Mouse (Mus musculus) limb, embryonic 13.5 days (tissue): Measurements from ENCODE around the gene Gtf3a. TPM values are rescaled to one million over a fixed set of nuclear protein-coding genes. Genes with fewer than 3 reads are reported as not detected.

Source experiments
- ATAC-seq: fragments of 200-750 bp; cut with Nextera tagmentation; 2 replicates; pipeline ENCODE4 v1.8.0; 2017; ENCODE audit warnings: low read depth, moderate number of reproducible peaks, moderate TSS enrichment; ENCODE audit not compliant: low FRiP score
- H3K27ac ChIP-seq: fragments of 300-500 bp; sonication (generic); 2 replicates; pipeline ENCODE4 v1.5.1; 2015; ENCODE audit warnings: inconsistent platforms, mild to moderate bottlenecking, moderate library complexity
- H3K27me3 ChIP-seq: fragments of 300-500 bp; sonication (generic); 2 replicates; pipeline ENCODE4 v1.6.1; 2015; ENCODE audit warnings: mild to moderate bottlenecking, inconsistent platforms
- H3K36me3 ChIP-seq: fragments of 300-500 bp; sonication (generic); 2 replicates; pipeline ENCODE4 v1.6.1; 2015; ENCODE audit warnings: inconsistent platforms, mild to moderate bottlenecking, moderate library complexity
- H3K4me1 ChIP-seq: fragments of 300-500 bp; sonication (generic); 2 replicates; pipeline ENCODE4 v1.6.1; 2015; ENCODE audit warnings: inconsistent platforms
- H3K4me2 ChIP-seq: fragments of 300-500 bp; sonication (generic); replicated peaks from 2 replicates; pipeline ENCODE4 v1.6.1; 2015; ENCODE audit warnings: inconsistent platforms, mild to moderate bottlenecking, moderate library complexity
- H3K4me3 ChIP-seq: fragments of 300-500 bp; sonication (generic); 2 replicates; pipeline ENCODE4 v1.5.1; 2015; ENCODE audit warnings: moderate library complexity, mild to moderate bottlenecking, inconsistent platforms
- H3K9ac ChIP-seq: fragments of 300-500 bp; sonication (generic); 2 replicates; pipeline ENCODE4 v1.6.1; 2015; ENCODE audit warnings: mild to moderate bottlenecking, inconsistent platforms
- H3K9me3 ChIP-seq: fragments of 300-500 bp; sonication (generic); 2 replicates; pipeline ENCODE4 v1.6.1; 2016; ENCODE audit warnings: inconsistent platforms
- WGBS: fragments of 180-500 bp; shearing (Covaris S2); methylation state at CpG from one replicate; pipeline ENCODE4 v1.1.7; 2015; 5-methylcytosine and 5-hydroxymethylcytosine counted together
- polyA plus RNA-seq: library from polyadenylated mRNA; unstranded; fragments of >200 nt; fragmentation: Nextera tagmentation; extraction: Ambion mirVana; gene quantifications from 2 replicates; pipeline ENCODE4 v1.2.1, GENCODE M21; 2015

Gene Gtf3a
- polyA plus RNA-seq, 1 experiment from 2014 or later, result 105 TPM

DNA sequence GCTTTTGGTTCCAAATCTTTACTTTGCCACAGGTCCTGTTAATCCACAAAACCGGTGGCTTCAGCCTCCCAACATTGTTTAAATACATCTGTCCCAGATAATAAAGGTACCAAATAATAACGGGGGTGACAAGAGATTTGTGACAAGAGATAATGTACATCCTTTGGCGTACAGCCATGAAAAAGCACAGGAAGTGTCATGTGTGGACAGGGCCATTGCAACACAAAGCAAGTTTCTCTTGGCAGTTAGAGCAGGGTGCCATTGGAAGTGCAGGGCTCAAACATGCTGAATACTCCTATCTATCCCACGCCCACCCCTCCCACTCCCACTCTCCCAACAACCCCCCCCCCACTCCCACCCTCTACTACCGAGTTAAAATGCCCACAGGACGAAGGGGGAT lies 46.5 kb downstream of the Gtf3a start:
- Histone ChIP-seq H3K4me2 (no peak overlapping the region), H3K9ac (no peak overlapping the region), H3K27me3 (no peaks in the 10 kb centered on the region), H3K36me3 (no peaks in the 10 kb centered on the region), H3K4me3 (no peak overlapping the region), H3K9me3 (no peaks in the 10 kb centered on the region), H3K27ac (no peak overlapping the region), H3K4me1 (no peaks in the 10 kb centered on the region)
- 75% methylated on average over 6 of the region's 6 CpGs for WGBS
- ATAC-seq, result no peak

DNA sequence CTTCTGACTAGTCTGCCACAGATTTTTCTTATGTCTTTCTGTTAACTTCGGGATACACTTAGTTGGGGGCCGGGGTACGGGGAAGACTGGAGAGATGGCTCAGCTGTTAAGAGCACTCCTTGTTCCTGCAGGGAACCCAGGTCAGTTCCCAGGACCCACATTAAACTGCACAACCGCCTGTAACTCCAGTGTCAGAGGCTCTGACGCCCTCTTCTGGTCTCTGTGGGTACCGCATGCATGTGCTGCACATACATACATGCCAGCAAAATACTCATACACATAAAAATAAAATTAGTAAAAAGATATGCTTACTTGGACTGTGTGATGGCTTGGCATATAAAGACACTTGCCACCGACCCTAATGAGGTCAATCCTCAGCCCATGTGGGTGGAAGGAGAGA lies 48.4 kb downstream of the Gtf3a start:
- H3K4me1 ChIP-seq, result no peaks in the 10 kb centered on the region
- 86% methylated on average over 7 of the region's 7 CpGs for WGBS
- H3K9ac ChIP-seq, result no peak overlapping the region
- no peaks in the 10 kb centered on the region for H3K9me3 ChIP-seq
- no peaks in the 10 kb centered on the region for H3K36me3 ChIP-seq
- H3K4me3 ChIP-seq, result no peak overlapping the region
- no peak overlapping the region for H3K4me2 ChIP-seq
- no peaks in the 10 kb centered on the region for H3K27me3 ChIP-seq
- no peak overlapping the region for H3K27ac ChIP-seq
- ATAC-seq, result no peak

DNA sequence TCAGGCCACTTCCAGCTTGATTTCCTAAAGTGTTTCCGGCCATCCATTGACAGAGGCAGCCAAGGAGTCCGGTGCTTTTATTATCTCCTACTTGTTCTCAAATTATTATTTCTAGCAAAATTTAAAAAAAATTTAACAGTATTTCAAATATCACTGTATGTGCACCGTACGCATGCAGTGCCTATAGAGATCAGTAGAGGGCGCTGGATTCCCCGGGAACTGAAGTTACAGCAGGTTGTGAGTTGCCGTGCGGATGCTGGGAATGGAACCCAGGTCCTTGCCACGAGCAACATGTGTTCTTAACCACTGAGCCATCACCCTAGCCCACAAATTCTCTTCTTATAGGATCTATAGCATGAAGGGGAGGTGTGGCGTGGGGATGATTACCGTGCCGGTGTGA lies 50.3 kb downstream of the Gtf3a start:
- H3K27ac ChIP-seq, result no peak overlapping the region
- H3K36me3 ChIP-seq, result no peaks in the 10 kb centered on the region
- no peak for ATAC-seq
- no peaks in the 10 kb centered on the region for H3K4me1 ChIP-seq
- no peak overlapping the region for H3K4me3 ChIP-seq
- no peak overlapping the region for H3K4me2 ChIP-seq
- no peaks in the 10 kb centered on the region for H3K27me3 ChIP-seq
- 91% methylated on average over 12 of the region's 12 CpGs for whole genome bisulfite sequencing
- H3K9ac ChIP-seq, result no peak overlapping the region
- peaks cover 6% of the 10 kb centered on the region for H3K9me3 ChIP-seq

DNA sequence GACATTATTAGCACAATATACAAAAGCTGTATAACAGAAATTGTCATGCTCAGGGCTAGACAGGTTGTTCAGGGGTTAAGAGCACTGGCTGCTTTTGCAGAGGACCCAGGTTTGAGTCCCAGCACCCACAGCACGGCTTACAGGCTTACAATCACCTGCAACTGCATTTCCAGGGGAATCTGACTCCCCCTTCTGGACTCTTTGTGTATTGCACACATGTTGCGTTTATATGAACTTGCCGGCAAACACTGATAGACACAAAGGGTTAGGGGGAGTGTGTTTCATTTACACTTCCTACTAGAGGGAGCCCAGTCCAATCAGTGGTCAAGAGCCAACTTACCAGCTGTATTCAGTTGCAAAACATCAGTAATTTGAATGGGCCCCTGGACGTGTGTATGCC lies 52.9 kb downstream of the Gtf3a start:
- no peaks in the 10 kb centered on the region for H3K27me3 ChIP-seq
- WGBS, result 85% methylated on average over 4 of the region's 4 CpGs
- H3K9me3 ChIP-seq, result peaks cover 9% of the 10 kb centered on the region
- no peak overlapping the region for H3K4me3 ChIP-seq
- no peaks in the 10 kb centered on the region for H3K36me3 ChIP-seq
- ATAC-seq, result no peak
- H3K4me1 ChIP-seq, result no peaks in the 10 kb centered on the region
- H3K9ac ChIP-seq, result no peak overlapping the region
- no peak overlapping the region for H3K4me2 ChIP-seq
- no peak overlapping the region for H3K27ac ChIP-seq

DNA sequence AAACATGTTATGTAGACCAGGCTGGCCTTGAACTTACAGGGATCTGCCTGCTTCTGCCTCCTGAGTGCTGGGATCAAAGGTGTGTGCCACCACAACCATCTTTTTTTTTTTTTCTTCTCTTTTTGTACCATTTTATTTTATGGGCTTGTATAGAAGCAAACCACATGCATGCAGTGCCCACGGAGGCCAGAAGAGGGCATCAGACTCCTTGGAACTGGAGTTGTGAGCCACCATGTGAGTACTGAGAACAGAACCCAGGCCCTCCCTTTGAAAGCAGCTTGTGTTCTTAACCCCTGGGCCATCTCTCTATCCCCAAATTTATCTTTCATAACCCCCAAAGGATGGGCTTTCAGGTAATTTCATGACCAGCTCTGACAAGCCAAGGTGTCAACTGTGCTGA lies 54.8 kb downstream of the Gtf3a start:
- no peaks in the 10 kb centered on the region for H3K36me3 ChIP-seq
- WGBS, result 70% methylated on average over 1 of the region's 1 CpGs
- H3K9me3 ChIP-seq, result peaks cover 9% of the 10 kb centered on the region
- H3K4me2 ChIP-seq, result no peak overlapping the region
- H3K4me1 ChIP-seq, result no peaks in the 10 kb centered on the region
- no peak overlapping the region for H3K27ac ChIP-seq
- H3K9ac ChIP-seq, result no peak overlapping the region
- no peak overlapping the region for H3K4me3 ChIP-seq
- no peaks in the 10 kb centered on the region for H3K27me3 ChIP-seq
- no peak for ATAC-seq

Other genes with a start within 250 kb of the Gtf3a start
- 14.4 and 15.8 TPM in 2 replicates for gene Usp12, start 153.7 kb upstream of the Gtf3a start, polyA plus RNA-seq
- 522 and 540 TPM in 2 replicates for gene Rpl21, start 115.8 kb upstream of the Gtf3a start, polyA plus RNA-seq
- 18.1 and 20.4 TPM in 2 replicates for gene Rasl11a, start 103.6 kb upstream of the Gtf3a start, polyA plus RNA-seq
- gene Mtif3, start 15.1 kb downstream of the Gtf3a start, polyA plus RNA-seq, result 27.3 and 27.4 TPM in 2 replicates
- 9.4 and 11.2 TPM in 2 replicates for gene Lnx2, start 127.9 kb downstream of the Gtf3a start, polyA plus RNA-seq
- 121 and 125 TPM in 2 replicates for gene Polr1d, start 128.4 kb downstream of the Gtf3a start, polyA plus RNA-seq
- gene Gsx1, start 240.0 kb downstream of the Gtf3a start, polyA plus RNA-seq, result not detected in 2 replicates